Mouse (Mus musculus): ENCODE measurements around the gene Taf1c.

The Taf1c gene

GRCm38 (mm10) chr8:119569881-119570280 is 35.1 kb downstream of the Taf1c start:
- DNase-seq = peak; percentile 88

GRCm38 (mm10) chr8:119568951-119569350 is 36.1 kb downstream of the Taf1c start:
- peak; percentile 48 for DNase-seq

DNA sequence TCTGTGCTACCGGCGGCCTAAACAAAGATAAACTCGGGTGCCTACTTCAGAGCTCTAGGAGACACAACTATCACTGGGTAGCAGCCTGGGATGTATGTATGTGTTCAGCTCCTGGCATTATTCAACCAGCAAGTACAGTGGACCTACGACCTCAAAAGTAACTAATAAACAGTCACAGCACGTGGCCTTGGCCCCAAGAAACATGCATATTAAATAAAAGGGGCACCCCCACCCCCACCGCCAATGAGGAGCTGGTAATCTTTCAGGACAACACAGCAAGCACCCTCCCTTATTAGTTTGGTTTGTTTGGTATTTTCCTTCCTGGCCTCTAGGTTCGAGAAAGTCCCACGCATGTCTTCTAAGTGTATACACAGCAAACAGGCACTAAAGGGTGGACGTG is 36.8 kb downstream of the Taf1c start:
- DNase-seq = no peak

DNA sequence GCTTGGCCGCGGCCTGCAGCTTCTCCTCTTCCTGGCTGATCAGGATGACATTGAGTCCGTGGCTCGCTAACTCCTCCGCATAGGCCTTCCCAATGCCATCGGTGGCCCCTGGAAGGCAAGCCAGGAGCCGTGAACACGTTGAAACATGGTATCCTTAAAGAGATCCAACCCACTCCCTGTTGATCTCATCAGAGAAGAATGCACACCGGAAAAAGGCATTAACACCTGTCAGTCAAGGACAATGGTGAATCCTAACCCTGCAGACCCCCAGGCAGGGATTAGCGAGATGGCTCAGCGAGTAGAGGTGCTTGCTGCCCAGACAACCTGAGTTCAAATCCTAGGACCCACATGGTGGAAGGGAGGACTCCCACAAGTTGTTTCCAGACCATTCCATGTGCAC is 38.7 kb downstream of the Taf1c start:
- DNase-seq = no peak

GRCm38 (mm10) chr8:119563849-119564251 is 41.2 kb downstream of the Taf1c start:
- peak; percentile 66 for DNase-seq

GRCm38 (mm10) chr8:119559402-119559720 is 45.7 kb downstream of the Taf1c start:
- no peak for DNase-seq

- peak; percentile 99 for DNase-seq
Observed at GRCm38 (mm10) chr8:119558603-119559401, 46.2 kb downstream of the Taf1c start, which contains the start of gene Mbtps1. Gene Mbtps1, minus strand, starts transcription at chr8:119558735.

DNA sequence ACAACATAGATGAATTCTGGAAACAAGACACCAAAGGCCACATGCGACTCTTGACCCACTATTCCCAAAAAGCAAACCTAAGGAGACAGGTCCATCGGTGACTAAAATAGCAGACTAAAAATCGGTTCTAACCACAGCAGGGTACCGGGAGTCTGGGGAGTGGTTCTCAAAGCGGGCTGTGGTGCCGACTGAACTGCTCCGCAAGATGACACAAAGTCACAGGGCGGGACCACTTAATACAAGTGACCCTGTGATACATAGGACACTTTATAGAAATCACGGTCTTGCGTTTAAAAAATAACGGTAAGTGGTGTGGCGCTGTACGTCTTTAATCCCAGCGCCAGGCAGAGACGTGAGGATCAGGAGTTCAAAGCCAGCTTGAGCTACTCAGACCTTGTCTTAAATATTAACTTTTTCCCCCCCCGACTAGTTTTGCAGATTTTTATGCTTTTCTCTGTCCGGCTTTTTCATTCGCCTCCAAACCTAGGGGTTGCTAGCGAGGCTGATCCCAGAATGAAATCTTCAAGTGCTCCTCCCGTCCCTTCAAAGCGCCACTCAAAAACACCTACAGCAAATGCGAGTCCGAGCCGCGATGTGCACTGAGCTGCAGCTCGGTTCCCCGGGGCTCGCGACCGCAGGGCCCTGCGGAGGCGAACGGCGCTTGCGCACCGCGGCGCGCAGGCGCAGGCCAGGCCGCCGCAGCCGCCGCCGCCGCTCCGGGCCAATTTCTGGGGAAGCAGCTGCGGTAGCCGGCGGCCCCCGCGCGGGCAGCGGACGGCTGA is 47.0 kb downstream of the Taf1c start:
- peak; percentile 89 for DNase-seq

DNA sequence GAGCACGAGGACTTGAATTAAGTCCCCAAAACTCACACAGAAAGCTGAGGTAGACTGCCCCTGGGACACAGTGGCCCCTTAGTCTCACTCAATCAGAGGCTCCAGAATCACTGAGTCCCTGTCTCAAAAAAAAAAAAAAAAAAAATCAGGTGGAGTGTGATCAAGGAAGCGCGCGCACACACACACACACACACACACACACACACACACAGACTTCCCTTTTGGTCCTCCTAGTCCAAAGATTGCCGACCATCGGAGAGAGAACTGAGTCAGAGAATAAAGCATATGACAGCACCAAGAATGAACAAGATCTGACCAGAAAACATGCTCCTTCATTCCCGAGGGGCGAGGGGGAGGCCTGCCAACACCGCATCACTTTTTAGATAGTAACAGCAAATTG is 47.9 kb downstream of the Taf1c start:
- DNase-seq = no peak

DNA sequence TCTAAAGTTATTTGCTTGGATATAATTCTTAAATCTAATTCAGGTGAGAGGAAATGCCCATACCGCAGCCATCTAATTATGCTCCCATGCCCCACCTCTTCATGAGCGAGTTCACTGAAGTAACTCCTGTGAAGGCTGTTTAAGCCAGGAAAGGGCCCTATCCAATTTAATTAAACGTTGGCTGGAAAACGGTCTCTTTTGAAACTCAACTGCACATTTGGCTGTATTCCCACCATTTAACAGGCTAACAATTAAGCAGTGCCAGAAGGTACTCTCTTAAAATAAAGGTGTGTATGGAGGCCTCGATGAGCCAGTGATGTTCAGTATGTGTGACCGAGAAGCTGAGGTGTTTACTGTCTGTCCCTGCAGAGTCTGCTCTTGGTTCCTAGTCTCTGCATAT is 49.2 kb downstream of the Taf1c start:
- DNase-seq = no peak

GRCm38 (mm10) chr8:119552967-119553366 is 52.1 kb downstream of the Taf1c start:
- DNase-seq = no peak

DNA sequence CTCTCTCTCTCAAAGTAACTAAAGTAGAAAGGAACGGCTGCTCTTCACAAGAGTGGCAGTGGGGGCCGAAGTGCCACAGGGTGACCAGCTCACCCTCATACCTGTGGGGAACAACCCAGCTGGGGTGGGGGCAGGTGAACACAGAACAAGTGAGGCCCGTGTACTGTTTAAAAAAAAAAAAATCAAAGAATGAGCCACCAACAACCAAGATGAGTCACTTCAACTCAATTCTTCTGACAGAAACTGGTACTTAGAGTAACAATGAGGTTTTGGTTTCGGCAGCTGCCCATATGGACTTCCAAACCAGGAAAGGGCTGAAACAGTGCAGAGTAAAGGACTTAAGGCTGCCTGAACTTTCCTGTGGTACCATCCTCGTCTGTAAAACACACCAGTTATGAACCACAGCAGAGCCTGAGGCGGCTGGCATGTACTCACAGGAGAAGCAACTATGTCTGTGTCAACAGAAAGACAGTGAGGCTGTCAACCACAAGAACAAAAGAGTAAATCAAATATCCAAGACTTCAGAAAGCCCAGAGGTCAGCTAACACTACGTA is 56.4 kb downstream of the Taf1c start:
- DNase-seq = no peak
